Mouse (Mus musculus): ENCODE measurements around the gene Trove2. TPM values are rescaled to one million over a fixed set of nuclear protein-coding genes. Genes with fewer than 3 reads are reported as not detected.

The Trove2 gene
- 14.9 and 17.0 TPM in 2 replicates for polyA plus RNA-seq (2015; fragmentation: Nextera tagmentation; extraction: Ambion mirVana)

DNA sequence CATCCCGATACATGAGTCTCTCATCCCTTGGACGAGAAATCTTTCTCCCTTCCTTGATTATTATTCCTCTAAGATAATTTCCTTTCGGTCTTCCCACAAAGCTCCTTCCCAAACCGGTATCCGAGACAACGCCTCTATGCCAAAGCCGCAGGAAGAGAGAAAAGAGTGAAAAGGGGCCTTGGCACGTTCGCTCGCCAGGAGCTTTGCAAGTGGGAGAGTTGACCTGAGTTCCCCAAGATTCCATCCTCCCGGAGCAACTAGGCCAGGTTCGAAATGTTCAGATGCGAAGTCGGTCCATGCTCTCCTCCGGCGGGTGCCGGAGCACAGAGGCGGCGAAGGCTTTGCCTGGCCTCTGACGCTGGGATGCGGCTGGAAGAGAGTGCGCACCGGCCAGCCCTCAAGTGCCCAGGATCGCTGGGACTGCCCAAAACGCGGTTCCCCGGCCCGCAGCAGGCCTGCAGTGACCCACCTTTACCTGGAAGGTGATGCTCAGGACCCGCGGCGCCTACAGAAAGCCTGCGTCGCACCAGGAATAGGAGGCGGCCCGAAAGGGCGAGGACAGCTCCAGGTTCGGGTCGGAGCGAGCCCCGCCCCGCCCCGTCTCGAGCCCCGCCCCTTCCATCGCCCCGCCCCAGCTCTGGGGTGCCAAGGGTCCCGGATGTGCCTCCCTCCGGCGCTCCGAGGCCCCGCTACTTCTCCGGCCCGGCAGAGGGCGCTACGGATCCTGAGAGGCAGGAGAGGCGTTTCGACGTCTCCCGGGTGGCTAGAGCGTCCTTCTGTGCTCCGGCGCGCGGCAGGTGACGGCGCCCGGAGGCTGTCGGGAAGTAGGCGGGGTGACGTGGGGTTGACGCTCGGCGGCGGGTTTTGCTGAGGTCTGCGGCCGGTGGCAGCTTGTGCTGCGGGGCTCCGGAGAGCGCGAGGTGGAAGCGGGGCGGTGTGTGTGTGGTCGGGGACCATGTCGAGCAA, at the start of gene Trove2, which contains the start of gene Uchl5:
Gene Trove2, minus strand, starts transcription at position 623 of the 966 bp plus-strand sequence.
Gene Uchl5, plus strand, starts transcription at position 827 of the 966 bp plus-strand sequence.
- Histone ChIP-seq H3K4me1 (ENCODE audit: insufficient read depth, low read depth, low read length) (no peaks in the 10 kb centered on the region; the same call in 1 of the 2 replicates), H3K27me3 (replicated peaks; ENCODE audit: insufficient read depth, low read length) (no peaks in the 10 kb centered on the region), H3K9ac (replicated peaks; ENCODE audit: low read depth) (peak within 1 kb of the TSS; percentile 83), H3K4me2 (replicated peaks; ENCODE audit: low read depth, low read length) (peak within 1 kb of the TSS; percentile 96), H3K36me3 (ENCODE audit: insufficient read depth, low read length) (no peaks in the 10 kb centered on the region), H3K9me3 (ENCODE audit: low read length) (no peaks in the 10 kb centered on the region), H3K27ac (ENCODE audit: low read length) (peak within 1 kb of the TSS; percentile 78), H3K4me3 (ENCODE audit: low read depth, low read length) (peak within 1 kb of the TSS; percentile 89)
- DNase-seq (ENCODE audit: low spot score) (peak; percentile 99), ATAC-seq (peak; percentile 95)
- TF ChIP-seq EP300 (IDR thresholded peaks at IDR 0.05) (no peak), CTCF (IDR thresholded peaks at IDR 0.05) (peak; percentile 95)
- WGBS, result under 1% methylated on average over 71 of the region's 84 CpGs

DNA sequence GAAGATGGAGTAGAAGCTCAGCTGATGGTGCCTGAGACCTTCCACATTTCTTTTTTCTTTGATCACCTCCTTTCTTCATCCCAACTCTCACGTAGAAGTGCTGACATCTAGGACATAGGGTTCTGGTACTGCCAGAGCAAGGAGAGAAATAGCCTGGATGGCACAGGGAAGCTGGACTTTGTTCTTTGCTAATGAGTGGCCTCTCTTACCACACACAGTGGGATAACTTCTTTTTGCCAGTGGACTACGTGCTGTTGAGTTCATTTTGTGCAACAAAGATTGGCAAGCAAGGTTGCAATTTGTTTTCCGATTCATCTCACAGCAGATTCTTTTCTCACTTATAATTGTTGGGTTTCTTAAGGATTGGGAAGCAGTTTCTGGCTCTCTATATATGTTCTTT, 45.8 kb upstream of the Trove2 start:
- TF ChIP-seq CTCF (IDR thresholded peaks at IDR 0.05), result no peak
- no peak for TF ChIP-seq EP300 (IDR thresholded peaks at IDR 0.05)
- Histone ChIP-seq H3K36me3 (ENCODE audit: insufficient read depth, low read length) (no peaks in the 10 kb centered on the region), H3K27me3 (replicated peaks; ENCODE audit: insufficient read depth, low read length) (no peaks in the 10 kb centered on the region), H3K27ac (ENCODE audit: low read length) (no peak overlapping the region), H3K4me1 (ENCODE audit: insufficient read depth, low read depth, low read length) (no peaks in the 10 kb centered on the region), H3K9ac (replicated peaks; ENCODE audit: low read depth) (no peak overlapping the region), H3K4me2 (replicated peaks; ENCODE audit: low read depth, low read length) (no peak overlapping the region), H3K4me3 (ENCODE audit: low read depth, low read length) (no peak overlapping the region), H3K9me3 (ENCODE audit: low read length) (no peaks in the 10 kb centered on the region)
- 83% methylated on average over 3 of the region's 3 CpGs for WGBS
- ATAC-seq (no peak), DNase-seq (ENCODE audit: low spot score) (no peak)

DNA sequence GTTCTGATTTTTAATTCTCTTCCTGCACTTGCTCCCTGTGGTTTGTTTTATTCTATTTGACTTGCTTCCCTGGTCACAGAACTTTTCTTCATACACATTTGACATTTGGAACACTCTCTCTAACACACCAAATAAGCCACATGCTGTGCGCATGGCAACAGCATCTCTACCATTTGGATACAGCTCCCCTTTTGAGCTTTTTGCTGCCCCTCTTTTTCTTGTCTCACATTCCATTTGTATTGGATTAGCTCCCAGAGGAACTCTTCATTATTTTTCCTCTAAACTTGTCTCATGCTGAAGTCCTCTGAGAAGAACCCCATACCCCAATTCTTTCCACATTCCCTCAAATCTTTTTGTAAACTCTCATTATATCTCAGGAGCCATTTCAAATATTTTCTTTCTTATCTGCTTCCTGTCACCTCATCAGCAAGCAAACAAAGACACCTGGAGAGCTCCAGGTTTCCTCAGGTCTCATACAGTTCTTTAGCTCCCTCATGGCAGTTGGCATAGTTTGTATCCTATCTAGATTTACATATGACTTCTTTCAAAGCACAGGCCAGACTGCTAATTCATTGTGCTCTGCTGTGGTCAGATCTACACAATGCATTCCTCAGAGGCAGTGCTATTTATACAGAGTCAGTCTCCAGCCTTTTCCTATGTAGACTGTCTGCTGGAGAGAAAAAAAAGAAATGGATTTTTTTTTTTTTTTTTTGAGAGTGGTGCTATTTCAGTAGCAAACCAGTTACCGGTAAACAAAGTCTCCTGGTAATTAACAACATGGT, 43.4 kb upstream of the Trove2 start:
- WGBS, result 51% methylated on average over 2 of the region's 2 CpGs
- H3K4me2 ChIP-seq (replicated peaks; ENCODE audit: low read depth, low read length), result no peak overlapping the region
- H3K9ac ChIP-seq (replicated peaks; ENCODE audit: low read depth), result no peak overlapping the region
- no peaks in the 10 kb centered on the region for H3K4me1 ChIP-seq (ENCODE audit: insufficient read depth, low read depth, low read length)
- H3K27ac ChIP-seq (ENCODE audit: low read length), result no peak overlapping the region
- ATAC-seq, result no peak
- no peaks in the 10 kb centered on the region for H3K27me3 ChIP-seq (replicated peaks; ENCODE audit: insufficient read depth, low read length)
- TF ChIP-seq CTCF (IDR thresholded peaks at IDR 0.05), result no peak
- no peak for TF ChIP-seq EP300 (IDR thresholded peaks at IDR 0.05)
- no peaks in the 10 kb centered on the region for H3K9me3 ChIP-seq (ENCODE audit: low read length)
- H3K4me3 ChIP-seq (ENCODE audit: low read depth, low read length), result no peak overlapping the region
- no peak for DNase-seq (ENCODE audit: low spot score)
- H3K36me3 ChIP-seq (ENCODE audit: insufficient read depth, low read length), result no peaks in the 10 kb centered on the region

DNA sequence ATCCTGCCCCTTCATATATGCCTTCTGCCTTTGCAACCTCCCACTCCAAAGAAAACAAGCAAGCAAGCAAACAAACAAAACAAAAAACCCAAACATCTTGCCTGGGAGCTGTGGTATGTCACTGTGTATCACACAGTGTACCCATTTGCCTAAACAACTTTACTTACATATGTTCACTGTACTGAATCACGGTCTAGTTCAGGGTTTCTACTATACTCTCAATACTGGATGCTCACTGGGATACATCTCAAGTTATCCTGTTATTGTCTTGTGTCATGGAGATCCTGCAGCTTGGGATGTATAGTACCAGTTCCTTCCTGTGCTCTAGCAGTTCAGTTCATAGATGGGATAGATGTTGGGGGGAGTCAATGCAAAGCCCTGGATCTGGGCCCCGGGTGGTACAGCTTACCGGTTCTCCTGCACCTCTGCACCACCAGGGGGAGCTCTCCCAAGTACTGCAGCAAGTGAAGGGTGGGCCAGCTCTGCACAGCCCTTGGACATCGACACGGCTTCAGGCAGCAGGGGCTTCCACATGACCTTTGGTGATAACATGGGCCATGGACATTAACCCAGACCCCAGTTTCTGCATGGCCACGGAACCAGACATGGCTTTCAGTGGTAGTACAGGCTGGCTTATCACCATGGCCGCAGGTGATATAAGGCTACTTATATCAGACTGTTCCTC, 37.0 kb upstream of the Trove2 start:
- peak; percentile 90 for TF ChIP-seq CTCF (IDR thresholded peaks at IDR 0.05)
- TF ChIP-seq EP300 (IDR thresholded peaks at IDR 0.05), result no peak
- Histone ChIP-seq H3K36me3 (ENCODE audit: insufficient read depth, low read length) (no peaks in the 10 kb centered on the region), H3K9ac (replicated peaks; ENCODE audit: low read depth) (no peak overlapping the region), H3K4me3 (ENCODE audit: low read depth, low read length) (no peak overlapping the region), H3K27ac (ENCODE audit: low read length) (no peak overlapping the region), H3K9me3 (ENCODE audit: low read length) (no peaks in the 10 kb centered on the region), H3K4me2 (replicated peaks; ENCODE audit: low read depth, low read length) (no peak overlapping the region), H3K27me3 (replicated peaks; ENCODE audit: insufficient read depth, low read length) (no peaks in the 10 kb centered on the region), H3K4me1 (ENCODE audit: insufficient read depth, low read depth, low read length) (no peaks in the 10 kb centered on the region)
- DNase-seq (ENCODE audit: low spot score), result peak; percentile 75
- 35% methylated on average over 7 of the region's 7 CpGs for WGBS
- peak; percentile 88 for ATAC-seq

DNA sequence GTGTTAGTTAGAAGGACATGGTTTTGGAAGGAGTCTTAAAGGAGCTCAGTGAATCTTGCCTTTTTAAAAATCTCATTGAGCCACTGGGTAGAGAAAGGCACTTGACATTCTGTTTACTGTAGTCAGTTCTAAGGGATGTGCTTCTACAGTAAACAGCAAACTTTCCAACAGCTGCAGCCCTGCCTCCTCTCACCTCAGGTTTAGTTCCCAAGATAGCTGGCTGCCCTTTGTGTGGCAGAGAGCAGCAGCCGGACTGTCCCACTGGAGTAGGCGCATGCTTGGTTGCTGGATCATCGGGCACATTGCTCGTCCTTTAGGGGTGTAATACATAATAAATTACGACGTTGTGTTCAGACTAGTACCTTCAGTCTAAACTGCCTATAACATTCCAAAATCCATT, 32.2 kb upstream of the Trove2 start:
- Histone ChIP-seq H3K36me3 (ENCODE audit: insufficient read depth, low read length) (no peaks in the 10 kb centered on the region), H3K4me2 (replicated peaks; ENCODE audit: low read depth, low read length) (no peak overlapping the region), H3K9ac (replicated peaks; ENCODE audit: low read depth) (no peak overlapping the region), H3K4me1 (ENCODE audit: insufficient read depth, low read depth, low read length) (no peaks in the 10 kb centered on the region), H3K4me3 (ENCODE audit: low read depth, low read length) (no peak overlapping the region), H3K9me3 (ENCODE audit: low read length) (no peaks in the 10 kb centered on the region), H3K27me3 (replicated peaks; ENCODE audit: insufficient read depth, low read length) (no peaks in the 10 kb centered on the region), H3K27ac (ENCODE audit: low read length) (no peak overlapping the region)
- peak; percentile 43 for ATAC-seq
- no peak for DNase-seq (ENCODE audit: low spot score)
- WGBS, result 71% methylated on average over 6 of the region's 6 CpGs
- no peak for TF ChIP-seq CTCF (IDR thresholded peaks at IDR 0.05)
- no peak for TF ChIP-seq EP300 (IDR thresholded peaks at IDR 0.05)
